Mouse (Mus musculus) liver, adult 2 months (tissue): ENCODE data around the gene Rtn4ip1.

Experiments
- CTCF ChIP-seq: fragments of 200-500 bp; IDR thresholded peaks from 2 replicates; pipeline ENCODE4 v1.5.1; 2011; ENCODE audit warnings: low read depth, low read length, control low read depth
- POLR2A ChIP-seq: fragments of 200-500 bp; IDR thresholded peaks from 2 replicates; pipeline ENCODE4 v1.6.1; 2011; ENCODE audit warnings: low read length, control low read depth; ENCODE audit not compliant: insufficient read depth; ENCODE audit errors: extremely low read depth

- TF ChIP-seq CTCF (peak; percentile 13; the same call in 1 of the 2 replicates), POLR2A (no peak)
Measured at GRCm38 (mm10) chr10:43991268-43991667, 89.7 kb downstream of the Rtn4ip1 start.
